Mouse (Mus musculus) regulatory T cell (primary cell): ENCODE data around the gene Sdhd.

Experiments used
- in situ Hi-C: fragments of 300-600 bp; cut with MboI, MseI; formaldehyde crosslinking; loops from one replicate; pipeline ENCODE4 v1.15.1; 2025; ENCODE audit warnings: high pct_unique_total_duplicates

The Sdhd gene

DNA sequence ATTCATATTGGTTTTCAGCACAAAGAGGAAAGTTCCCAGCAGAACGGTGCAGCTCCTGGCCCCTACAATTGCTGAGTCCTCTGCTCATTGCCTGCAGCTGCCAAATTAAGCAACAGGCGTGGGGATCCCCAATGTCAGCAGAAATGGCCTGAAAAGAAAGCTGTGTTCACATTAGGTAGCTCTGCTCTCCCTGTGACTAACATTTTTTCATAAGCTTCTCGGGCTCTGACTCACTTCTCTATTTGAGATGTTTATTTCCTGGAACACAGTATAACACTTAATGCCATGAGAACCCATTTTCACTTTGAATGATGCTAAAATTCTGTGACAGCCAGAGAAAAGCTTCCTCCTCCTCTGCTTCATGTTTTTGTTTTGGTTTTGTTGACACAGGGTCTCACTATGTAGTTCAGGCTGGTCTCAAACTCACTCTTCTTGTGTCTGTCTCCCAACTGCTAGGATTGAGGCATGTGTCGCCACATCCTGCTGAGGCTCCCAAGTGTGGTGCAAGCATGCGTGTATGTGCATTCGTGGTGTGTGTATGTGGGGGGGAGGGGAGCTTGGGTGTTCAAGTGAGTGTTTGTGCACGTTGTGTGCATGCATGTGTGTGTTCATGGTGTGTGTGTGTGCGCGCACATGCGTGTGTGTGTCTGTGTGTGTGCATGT lies 12.6 kb downstream of the Sdhd start:
- in situ Hi-C loops = loop anchor here (5.0 kb wide), 1 partner anchor 124 kb away; no protein-coding TSS in a partner anchor

DNA sequence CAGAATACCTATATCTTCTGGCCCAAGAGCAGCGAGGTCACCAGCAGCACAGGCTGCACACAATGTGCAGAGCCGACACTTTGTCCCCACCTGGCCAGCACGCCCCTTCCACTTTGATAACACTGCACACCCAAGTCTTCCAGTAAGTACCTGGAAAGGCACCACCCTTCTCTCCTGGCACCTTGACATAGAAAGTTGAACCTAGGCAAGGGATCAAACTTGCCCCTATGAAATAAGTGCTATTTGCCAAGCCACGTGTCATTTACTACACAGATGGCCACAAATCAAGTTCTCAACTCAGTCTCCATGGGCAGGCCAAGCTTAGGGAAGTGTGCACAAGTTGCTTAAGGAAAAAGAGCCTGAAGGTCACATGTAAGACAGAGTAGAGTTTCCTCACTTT lies 16.7 kb downstream of the Sdhd start:
- in situ Hi-C loops = loop anchor here (5.0 kb wide), 1 partner anchor 40 kb away; no protein-coding TSS in a partner anchor

DNA sequence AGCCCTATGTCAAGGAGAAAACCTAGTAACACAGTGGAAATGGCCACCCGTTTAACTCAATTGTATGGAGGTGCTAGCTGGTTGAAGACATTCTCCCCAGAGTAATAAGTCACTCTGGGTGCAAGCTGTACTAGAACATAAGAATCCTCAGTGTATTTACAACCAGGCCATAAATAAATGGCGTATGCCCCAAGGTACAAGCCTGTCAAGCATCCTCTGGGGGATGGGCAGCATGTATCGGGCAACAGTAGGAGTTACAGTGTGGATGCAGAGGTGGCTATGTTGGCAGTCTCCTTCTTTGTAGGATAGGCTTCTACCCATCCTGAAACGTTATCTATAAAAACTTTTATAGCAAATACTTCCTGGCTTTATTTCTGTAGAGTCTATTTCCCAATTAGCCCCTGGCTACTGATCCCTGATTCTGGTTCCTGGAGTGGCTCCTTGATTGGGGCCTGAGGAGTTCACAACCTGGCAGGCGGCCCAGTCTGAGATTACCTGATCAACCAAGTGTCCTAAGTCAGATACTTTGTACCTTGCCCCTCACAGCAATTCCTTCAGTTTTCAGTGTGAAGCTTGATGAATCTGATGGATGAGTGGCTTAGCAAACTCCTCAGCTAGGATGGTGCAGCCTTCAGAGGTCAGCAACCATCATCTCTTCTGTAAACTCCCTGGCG lies 18.3 kb downstream of the Sdhd start:
- in situ Hi-C loops = loop anchor here (5.0 kb wide), 1 partner anchor 38 kb away; no protein-coding TSS in a partner anchor

DNA sequence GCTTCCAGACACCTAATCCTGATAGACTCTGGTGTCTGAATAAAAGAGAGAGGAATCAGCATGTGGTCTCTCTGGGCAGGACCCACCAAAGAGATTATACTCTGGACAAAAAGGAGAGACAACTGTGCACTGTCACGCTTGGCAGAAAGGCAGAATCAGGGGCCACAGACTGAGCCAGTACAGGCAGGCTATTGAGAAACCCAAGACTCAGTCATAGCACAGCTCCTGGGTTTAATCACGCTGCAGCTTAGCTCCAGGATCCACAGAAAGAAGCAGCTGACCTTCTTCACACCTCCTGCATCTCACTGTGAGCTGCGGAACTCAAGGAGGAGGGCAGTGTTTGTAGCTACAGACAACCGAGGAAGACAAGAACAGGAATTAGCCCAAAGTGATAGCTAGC lies 23.2 kb downstream of the Sdhd start:
- in situ Hi-C loops = no loop called here

DNA sequence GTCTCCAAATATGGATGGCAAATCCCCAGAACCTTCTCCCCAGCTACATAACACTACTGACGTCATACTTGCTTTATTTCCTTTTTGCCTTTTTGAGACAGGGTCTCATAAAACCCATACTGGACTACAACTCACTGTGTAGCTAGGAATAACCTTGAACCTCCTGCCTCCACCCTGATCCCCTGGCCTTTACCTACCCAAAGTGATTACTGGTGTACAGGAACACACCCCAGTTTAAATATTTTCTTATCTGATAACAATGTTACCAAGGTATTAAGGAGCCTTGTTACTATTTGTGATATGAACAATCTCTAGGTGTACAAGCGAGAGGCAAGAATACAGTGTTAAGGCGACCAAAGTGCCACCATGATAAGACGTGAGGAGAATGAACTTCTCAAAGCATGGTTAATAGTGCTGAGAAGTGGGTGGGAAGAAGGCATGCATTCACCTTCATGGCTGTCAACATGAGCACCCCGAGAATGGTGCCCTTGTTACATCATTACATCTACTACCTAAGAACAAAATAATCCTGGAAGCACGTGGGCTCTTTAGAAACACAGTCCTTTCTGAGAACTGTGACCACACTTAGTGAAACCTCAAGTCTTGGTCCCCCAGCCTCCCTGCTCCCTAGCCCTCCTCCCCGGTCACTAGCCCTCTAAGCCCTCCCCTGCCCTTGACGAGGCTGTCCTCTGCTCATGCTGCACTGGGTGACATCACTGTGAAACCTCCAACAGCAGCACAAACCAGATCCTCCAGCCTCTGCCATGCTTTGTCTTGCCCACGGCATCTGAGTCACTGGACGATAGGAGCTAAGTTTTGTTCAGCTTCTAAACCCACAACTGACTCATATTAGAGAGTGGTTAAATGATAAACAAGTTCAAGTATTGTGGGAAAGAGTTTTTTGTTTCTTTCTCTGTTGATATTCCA lies 33.8 kb downstream of the Sdhd start:
- in situ Hi-C loops = no loop called here

DNA sequence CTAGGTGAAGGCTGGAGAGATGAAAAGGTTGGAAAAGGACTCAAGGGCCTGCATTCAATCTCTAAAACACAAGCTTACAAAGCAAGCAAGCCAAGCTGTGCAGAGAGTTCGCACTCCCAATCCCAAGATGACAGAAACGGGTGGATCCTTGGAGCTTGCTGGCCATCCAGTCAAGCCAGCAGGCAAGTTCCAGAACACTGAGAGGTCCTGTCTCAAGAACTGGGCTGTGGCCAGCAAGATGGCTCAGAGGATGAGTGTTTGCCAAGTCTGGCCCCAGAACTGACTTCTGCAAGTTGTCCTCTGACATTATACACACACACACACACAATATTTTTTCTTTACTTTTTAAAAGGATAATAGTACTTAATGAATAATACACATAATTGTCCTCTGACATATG lies 35.7 kb downstream of the Sdhd start:
- in situ Hi-C loops = no loop called here

DNA sequence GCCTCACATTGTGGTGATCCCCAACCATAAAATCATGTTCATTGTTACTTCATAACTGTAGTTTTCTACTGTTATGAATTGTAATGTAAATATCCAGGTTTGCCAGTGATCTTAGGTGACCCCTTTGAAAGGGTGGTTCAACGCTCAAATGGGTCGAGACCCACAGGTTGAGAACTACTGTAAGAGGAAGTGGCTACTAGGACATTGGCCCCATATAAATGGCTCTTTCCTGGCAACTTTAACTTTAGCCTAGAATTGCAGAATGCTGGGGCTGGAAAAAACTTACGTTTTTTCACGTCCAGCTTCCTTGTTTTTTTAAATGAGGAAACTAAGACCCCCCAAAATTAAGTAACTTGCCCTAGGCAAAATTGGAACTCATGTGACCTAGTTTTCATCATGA lies 36.2 kb downstream of the Sdhd start:
- in situ Hi-C loops = no loop called here

DNA sequence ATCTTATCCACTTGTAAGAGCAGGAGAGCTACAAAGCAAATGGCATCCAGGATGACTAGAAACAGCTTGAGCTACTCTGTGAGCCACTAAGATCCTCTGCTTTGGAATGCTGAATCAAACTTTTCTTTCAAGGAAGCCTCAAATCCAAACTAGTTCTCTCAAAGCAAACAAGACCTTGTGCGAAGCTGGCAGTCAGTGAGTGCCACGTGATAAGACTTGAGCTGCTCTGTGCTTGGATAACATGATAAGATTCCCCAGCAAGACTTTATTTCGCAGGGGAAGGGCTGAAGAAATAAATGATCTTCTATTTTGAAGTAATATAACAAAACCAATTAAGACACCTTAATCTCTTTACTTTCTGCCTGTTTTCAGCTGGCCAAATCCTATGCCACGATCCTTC lies 37.7 kb downstream of the Sdhd start:
- in situ Hi-C loops = no loop called here

DNA sequence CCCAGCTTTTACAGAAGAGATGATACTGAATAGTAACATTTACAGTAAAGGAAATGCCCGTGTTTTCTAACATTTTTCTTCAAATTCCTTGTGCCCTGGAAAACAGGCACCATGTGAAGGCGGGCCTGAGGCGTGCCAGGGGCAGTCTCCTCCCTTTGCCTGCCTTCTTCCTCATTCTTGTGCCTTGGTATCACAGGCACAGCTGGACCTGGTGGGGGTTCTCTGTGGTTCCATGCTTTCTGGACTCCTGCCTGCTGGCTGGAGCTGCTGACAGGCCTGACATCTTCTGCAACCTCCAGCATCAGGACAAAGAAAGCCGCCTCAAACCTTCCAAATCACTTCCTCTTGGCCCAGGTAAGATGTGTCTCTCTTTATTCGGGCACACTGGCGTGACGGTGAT lies 38.4 kb downstream of the Sdhd start:
- in situ Hi-C loops = no loop called here

DNA sequence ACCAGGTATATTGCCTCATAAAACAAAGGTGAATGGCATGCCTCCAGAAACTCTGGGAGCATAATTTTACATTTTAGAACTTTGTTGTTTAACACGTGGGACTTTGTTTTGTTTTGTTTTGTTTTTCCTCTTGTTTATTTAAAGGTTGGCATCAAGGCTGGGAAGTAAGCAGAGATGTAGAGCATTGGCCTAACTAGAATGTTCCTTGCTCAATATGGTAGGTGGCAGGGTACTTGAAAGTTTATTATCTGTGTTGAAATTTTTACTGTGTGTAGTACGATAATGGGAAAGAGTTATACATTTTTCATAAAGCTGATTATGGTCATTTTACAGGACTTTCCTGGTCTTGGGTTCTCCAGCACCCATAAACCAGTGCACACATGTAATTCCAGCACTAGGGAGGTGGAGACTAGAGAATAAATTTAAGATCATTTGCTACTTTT lies 41.7 kb downstream of the Sdhd start:
- in situ Hi-C loops = no loop called here

DNA sequence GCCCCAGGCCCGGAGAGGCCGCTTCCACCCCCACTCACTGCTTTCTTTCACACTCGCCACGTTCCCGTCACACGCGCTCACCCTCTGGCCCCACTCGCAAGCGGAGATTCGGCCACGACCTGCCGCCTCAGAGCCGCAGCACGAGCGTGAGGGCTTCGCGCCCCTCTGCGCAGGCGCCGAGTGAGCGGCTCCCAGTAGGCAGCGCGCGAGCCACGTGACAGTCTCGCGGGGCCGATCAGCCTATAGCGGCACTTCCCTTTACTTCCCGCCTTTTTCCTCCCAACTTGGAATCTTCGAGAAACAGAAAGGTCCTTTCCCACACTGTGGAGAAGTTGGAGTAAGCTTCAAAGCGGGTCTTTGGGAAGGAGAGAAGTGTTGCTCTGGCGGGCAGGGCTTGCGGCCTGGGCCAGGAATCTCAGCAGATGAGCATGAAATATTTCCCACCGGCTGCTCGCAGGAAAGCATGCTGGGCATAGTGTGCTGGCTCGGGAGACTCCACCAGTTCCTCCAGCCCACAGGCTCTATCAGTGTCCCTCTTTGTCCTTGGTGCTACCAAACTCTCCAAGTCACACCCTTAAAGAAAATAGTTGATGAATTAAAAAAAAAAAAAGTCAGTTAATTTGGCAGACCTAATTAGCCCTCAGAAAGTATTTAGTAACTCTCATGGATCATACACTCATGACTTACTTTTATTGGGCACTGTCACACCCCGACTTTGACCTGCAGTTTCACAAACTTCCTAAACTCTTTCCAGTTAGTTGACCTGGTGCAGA lies 42.3 kb downstream of the Sdhd start, which contains the start of gene Tex12:
Tex12 (minus strand) TSS at position 181 of the 773 bp plus-strand sequence.
- in situ Hi-C loops = no loop called here

DNA sequence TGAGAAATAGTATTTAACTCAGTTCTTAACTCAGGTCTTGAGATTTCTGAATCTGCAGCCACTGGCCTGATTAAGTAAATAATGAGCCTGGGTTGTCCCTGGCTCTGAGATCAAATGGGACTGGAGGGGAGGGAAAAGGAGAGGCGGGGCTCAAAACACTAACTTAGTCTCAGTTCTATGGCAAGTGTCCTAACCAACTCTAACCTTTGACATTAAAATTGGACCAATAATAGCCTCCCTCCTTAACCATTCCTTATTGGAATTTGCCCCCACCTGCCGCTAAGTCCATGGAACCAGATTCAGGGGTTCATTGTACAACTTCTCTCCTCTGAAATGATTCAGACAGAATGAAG lies 48.5 kb downstream of the Sdhd start, which contains the start of gene Bco2:
Bco2 (minus strand) TSS at position 88 of the 353 bp plus-strand sequence.
- in situ Hi-C loops = no loop called here

DNA sequence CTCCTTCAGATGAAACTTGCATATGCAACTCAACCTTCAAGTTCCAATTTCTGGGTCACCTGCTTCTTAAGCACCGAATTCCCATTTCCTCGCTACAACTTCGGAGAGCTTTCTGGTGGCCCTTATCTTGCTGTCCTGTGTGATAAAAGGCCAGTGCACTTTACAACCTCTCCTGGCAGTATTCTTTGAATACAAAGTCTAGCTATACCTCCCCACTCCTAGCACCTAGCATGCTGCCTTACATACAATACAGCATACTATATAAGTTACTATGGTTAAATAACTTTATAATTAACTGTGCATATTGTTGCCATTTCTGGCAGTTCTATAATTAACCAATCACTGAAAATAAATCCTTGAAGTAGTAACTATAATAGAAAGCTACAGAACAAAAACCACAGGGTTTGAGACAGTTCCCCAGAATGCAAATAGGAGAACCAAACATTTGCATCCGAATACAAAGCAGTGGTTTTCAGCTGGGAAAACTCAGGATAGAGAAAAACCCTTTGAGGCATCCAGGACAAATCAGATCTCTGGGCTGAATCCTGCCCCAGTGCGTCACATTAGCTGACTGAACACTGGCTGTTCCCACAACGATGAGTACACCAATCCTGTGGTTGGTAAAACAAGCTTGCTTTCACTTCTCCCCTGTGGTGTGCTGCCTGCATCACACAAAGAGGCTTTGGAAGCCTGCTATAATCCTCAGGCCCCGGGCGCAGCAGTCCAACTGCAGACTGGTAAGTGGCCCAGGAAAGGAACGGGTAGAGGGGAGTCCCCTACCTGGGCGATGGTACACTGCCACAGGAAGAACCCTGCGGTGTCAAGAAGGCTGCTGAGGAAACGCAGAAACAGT lies 49.1 kb downstream of the Sdhd start, which contains the start of gene Il18:
Il18 (plus strand) TSS at position 587 of the 853 bp plus-strand sequence.
- in situ Hi-C loops = no loop called here

DNA sequence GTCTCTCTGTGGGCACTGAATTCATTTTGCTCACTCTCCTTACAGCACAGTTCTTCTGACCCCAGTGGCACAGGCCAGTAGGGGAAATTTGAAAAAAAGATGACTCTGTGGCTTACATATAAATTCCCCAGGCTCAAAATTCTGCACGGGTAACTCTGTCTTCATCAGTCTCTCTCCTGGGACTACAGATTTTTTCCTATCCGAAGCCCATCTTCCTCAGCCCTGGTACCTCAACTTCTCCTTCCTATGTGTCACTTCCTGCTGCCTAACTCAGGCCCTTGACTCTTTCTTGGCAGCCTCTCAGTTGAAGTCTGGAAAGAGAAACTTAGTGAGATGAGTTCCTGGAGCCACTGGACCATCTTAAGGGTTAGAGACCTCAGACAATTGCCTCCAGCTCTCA lies 50.1 kb downstream of the Sdhd start:
- in situ Hi-C loops = no loop called here

DNA sequence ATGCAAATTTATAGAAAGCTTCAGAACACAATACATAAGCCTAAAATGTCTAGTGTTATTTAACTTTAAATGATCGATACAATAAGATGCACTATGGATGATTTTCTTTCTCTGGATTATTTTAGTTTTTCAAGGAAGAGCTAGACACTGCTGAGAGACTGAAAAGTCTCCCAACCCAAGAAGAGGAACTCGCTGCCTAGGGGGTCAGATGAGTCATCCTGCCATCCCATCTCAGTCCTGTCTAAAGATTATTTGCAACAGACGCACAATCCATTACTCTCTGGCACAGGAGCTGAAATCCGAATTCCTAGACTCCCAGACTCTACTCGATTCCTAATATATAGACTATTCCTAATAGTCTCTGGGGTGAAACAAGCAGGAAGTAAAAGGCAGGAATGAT lies 51.4 kb downstream of the Sdhd start:
- in situ Hi-C loops = no loop called here

DNA sequence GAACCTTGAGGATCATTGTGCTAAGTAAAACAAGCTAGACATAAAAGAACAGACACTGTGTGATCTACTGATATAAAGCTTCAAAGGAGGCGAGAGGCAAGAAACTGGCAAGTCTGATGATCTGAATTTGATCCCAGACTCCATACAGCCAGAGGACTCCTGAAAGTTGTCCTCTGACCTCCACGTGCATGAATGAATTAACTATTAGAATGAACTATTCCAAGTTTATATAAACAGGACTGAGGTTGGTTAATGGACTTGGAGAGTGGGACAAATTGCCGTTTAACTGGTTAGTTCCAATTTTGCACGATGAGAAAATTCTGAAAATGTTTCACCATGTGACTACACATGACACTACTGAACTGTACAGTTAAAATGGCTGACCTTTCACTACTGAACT lies 54.7 kb downstream of the Sdhd start:
- in situ Hi-C loops = loop anchor here (5.0 kb wide), 1 partner anchor 38 kb away; no protein-coding TSS in a partner anchor

DNA sequence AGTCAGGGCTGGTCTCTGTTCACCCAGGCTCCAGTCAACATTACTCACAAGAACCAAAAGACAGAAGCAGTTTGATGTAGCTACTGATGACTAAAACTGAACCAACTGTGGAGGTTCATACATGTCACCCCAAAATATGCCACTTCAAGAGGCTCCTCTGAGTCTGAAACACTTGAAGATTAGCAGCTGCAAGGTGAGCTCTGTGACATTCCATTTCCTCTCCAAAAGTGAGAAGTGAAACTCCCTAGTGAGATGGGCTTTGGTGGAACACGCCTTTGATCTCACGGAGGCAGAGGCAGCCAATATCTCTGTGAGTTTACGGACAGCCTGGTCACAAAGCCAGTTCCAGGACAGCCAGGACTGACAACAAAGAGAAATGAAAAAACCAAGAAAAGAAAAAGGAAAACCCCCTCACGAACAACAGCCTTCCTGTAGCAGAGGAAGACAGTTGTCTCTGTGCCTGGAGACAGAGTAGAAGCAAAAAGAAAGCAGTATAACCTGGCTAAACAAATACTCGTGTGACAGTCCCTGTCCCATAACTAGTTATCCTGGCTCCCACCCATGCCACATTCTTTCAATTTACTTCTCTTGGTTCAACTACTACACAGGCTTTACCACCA lies 55.6 kb downstream of the Sdhd start:
- in situ Hi-C loops = loop anchor here (5.0 kb wide), 1 partner anchor 39 kb away; no protein-coding TSS in a partner anchor
